Mouse (Mus musculus) MEL (cell line): Measurements from ENCODE around the gene Scrn1. TPM values are rescaled to one million over a fixed set of nuclear protein-coding genes. Genes with fewer than 3 reads are reported as not detected.

Source experiments
- DNase-seq: peaks from one replicate; pipeline ENCODE4 v3.0.0; 2011; ENCODE audit warnings: low read depth, low spot score
- H3K27ac ChIP-seq: 2 replicates; pipeline ENCODE4 v1.5.1; 2012; ENCODE audit warnings: low read depth, mild to moderate bottlenecking, control low read depth, low read length, moderate library complexity; ENCODE audit not compliant: control insufficient read depth
- H3K27me3 ChIP-seq, 2 experiments: fragments of 150-350 bp in 1 of 2; sonication (generic) in 1 of 2; 2 replicates each; pipeline ENCODE4 v1.6.1; 2012; ENCODE audit warnings: low read length in 2 of 2, mild to moderate bottlenecking in 2 of 2, improper control_type of control experiment in 1 of 2, moderate library complexity in 1 of 2; ENCODE audit not compliant: insufficient read depth in 2 of 2, control insufficient read depth in 1 of 2
- H3K36me3 ChIP-seq, 2 experiments: 2 replicates each; pipeline ENCODE4 v1.6.1; 2012 to 2014; ENCODE audit warnings: low read length in 2 of 2, improper control_type of control experiment in 1 of 2, inconsistent platforms in 1 of 2, mild to moderate bottlenecking in 1 of 2; ENCODE audit not compliant: insufficient read depth in 2 of 2, control insufficient read depth in 1 of 2
- H3K4me1 ChIP-seq, 2 experiments: fragments of 150-350 bp in 1 of 2; sonication (generic) in 1 of 2; 2 replicates each; pipeline ENCODE4 v1.6.1; 2012; ENCODE audit warnings: low read length in 2 of 2, improper control_type of control experiment in 1 of 2, mild to moderate bottlenecking in 1 of 2; ENCODE audit not compliant: insufficient read depth in 2 of 2, control insufficient read depth in 1 of 2
- H3K4me3 ChIP-seq, 2 experiments: fragments of 150-350 bp in 1 of 2; sonication (generic) in 1 of 2; 2 replicates each; pipeline ENCODE4 v1.5.1; 2012; ENCODE audit warnings: low read depth in 2 of 2, low read length in 2 of 2, mild to moderate bottlenecking in 2 of 2, moderate library complexity in 2 of 2, control low read depth in 1 of 2, improper control_type of control experiment in 1 of 2; ENCODE audit not compliant: control insufficient read depth in 1 of 2, insufficient read depth in 1 of 2
- H3K79me2 ChIP-seq: 2 replicates; pipeline ENCODE4 v1.6.1; 2012; ENCODE audit warnings: mild to moderate bottlenecking, low read length, moderate library complexity; ENCODE audit not compliant: control insufficient read depth, poor library complexity, insufficient read depth
- H3K9ac ChIP-seq: 2 replicates; pipeline ENCODE4 v1.6.1; 2012; ENCODE audit warnings: low read depth, mild to moderate bottlenecking, control low read depth, low read length, moderate library complexity; ENCODE audit not compliant: control insufficient read depth, poor library complexity, severe bottlenecking
- H3K9me3 ChIP-seq: fragments of 150-350 bp; sonication (generic); replicated peaks from 2 replicates; pipeline ENCODE4 v1.6.1; 2012; ENCODE audit warnings: mild to moderate bottlenecking, low read length, improper control_type of control experiment, moderate library complexity; ENCODE audit not compliant: insufficient read depth
- BHLHE40 ChIP-seq: IDR thresholded peaks from 2 replicates; pipeline ENCODE4 v1.6.1; 2012; ENCODE audit warnings: low read depth, mild to moderate bottlenecking, inconsistent platforms, low read length, improper control_type of control experiment, borderline replicate concordance
- CHD1 ChIP-seq: IDR thresholded peaks from 2 replicates; pipeline ENCODE4 v1.6.1; 2012; ENCODE audit warnings: low read depth, mild to moderate bottlenecking, inconsistent platforms, low read length, improper control_type of control experiment
- CHD2 ChIP-seq: IDR thresholded peaks from 2 replicates; pipeline ENCODE4 v1.6.1; 2011; ENCODE audit warnings: low read length, improper control_type of control experiment
- CTCF ChIP-seq, 3 experiments: IDR thresholded peaks in 2 of 3; conservative IDR thresholded peaks in 1 of 3; 2 replicates each; pipeline ENCODE4 v1.5.1; 2011 to 2012; ENCODE audit warnings: low read length in 3 of 3, low read depth in 2 of 3, mild to moderate bottlenecking in 2 of 3, improper control_type of control experiment in 1 of 3, inconsistent platforms in 1 of 3, mixed read lengths in 1 of 3, moderate library complexity in 1 of 3; ENCODE audit not compliant: control insufficient read depth in 1 of 3, insufficient read depth in 1 of 3, poor library complexity in 1 of 3, severe bottlenecking in 1 of 3
- ELF1 ChIP-seq: IDR thresholded peaks from 2 replicates; pipeline ENCODE4 v1.6.1; 2014; ENCODE audit warnings: low read depth, mild to moderate bottlenecking, inconsistent platforms, low read length, improper control_type of control experiment, moderate library complexity
- EP300 ChIP-seq, 2 experiments: IDR thresholded peaks; 2 replicates each; pipeline ENCODE4 v1.6.1; 2011; ENCODE audit warnings: improper control_type of control experiment in 2 of 2, low read length in 2 of 2, low read depth in 1 of 2, mild to moderate bottlenecking in 1 of 2
- ETS1 ChIP-seq: IDR thresholded peaks from 2 replicates; pipeline ENCODE4 v1.6.1; 2012; ENCODE audit warnings: low read depth, mild to moderate bottlenecking, inconsistent platforms, low read length, improper control_type of control experiment, moderate library complexity
- HCFC1 ChIP-seq: IDR thresholded peaks from 2 replicates; pipeline ENCODE4 v1.6.1; 2012; ENCODE audit warnings: low read depth, mild to moderate bottlenecking, inconsistent platforms, low read length, improper control_type of control experiment, moderate library complexity
- MAFK ChIP-seq: IDR thresholded peaks from 2 replicates; pipeline ENCODE4 v1.6.1; 2011; ENCODE audit warnings: low read depth, mild to moderate bottlenecking, low read length, improper control_type of control experiment, borderline replicate concordance
- MAZ ChIP-seq: IDR thresholded peaks from 2 replicates; pipeline ENCODE4 v1.6.1; 2012; ENCODE audit warnings: low read depth, mild to moderate bottlenecking, inconsistent platforms, low read length, improper control_type of control experiment
- MEF2A ChIP-seq: IDR thresholded peaks from 2 replicates; pipeline ENCODE4 v1.6.1; 2014; ENCODE audit warnings: low read depth, mild to moderate bottlenecking, inconsistent platforms, low read length, improper control_type of control experiment; ENCODE audit not compliant: poor library complexity, insufficient replicate concordance, severe bottlenecking; ENCODE audit errors: extremely low read depth
- MXI1 ChIP-seq: IDR thresholded peaks from 2 replicates; pipeline ENCODE4 v1.6.1; 2011; ENCODE audit warnings: mild to moderate bottlenecking, low read depth, low read length, improper control_type of control experiment
- MYC ChIP-seq: IDR thresholded peaks from 2 replicates; pipeline ENCODE4 v1.6.1; 2011; ENCODE audit warnings: low read depth, mild to moderate bottlenecking, low read length, improper control_type of control experiment, moderate library complexity
- NELFE ChIP-seq: IDR thresholded peaks from 2 replicates; pipeline ENCODE4 v1.6.1; 2011; ENCODE audit warnings: low read depth, low read length, improper control_type of control experiment
- POLR2A ChIP-seq, 2 experiments: IDR thresholded peaks; 2 replicates each; pipeline ENCODE4 v1.6.1; 2011 to 2012; ENCODE audit warnings: low read length in 2 of 2, mild to moderate bottlenecking in 2 of 2, control low read depth in 1 of 2, improper control_type of control experiment in 1 of 2, low read depth in 1 of 2, moderate library complexity in 1 of 2; ENCODE audit not compliant: control insufficient read depth in 1 of 2, insufficient read depth in 1 of 2, poor library complexity in 1 of 2
- SIN3A ChIP-seq: IDR thresholded peaks from 2 replicates; pipeline ENCODE4 v1.6.1; 2012; ENCODE audit warnings: low read length, improper control_type of control experiment, inconsistent platforms
- SMC3 ChIP-seq: IDR thresholded peaks from 2 replicates; pipeline ENCODE4 v1.6.1; 2011; ENCODE audit warnings: low read depth, low read length, improper control_type of control experiment
- TAL1 ChIP-seq: IDR thresholded peaks from 2 replicates; pipeline ENCODE4 v1.6.1; 2012; ENCODE audit warnings: mild to moderate bottlenecking, inconsistent platforms, low read length, moderate library complexity, mixed read lengths
- TBP ChIP-seq: IDR thresholded peaks from 2 replicates; pipeline ENCODE4 v1.8.0; 2011; ENCODE audit warnings: low read depth, low read length, improper control_type of control experiment
- UBTF ChIP-seq: IDR thresholded peaks from 2 replicates; pipeline ENCODE4 v1.6.1; 2012; ENCODE audit warnings: low read depth, mild to moderate bottlenecking, inconsistent platforms, low read length, improper control_type of control experiment, moderate library complexity, borderline replicate concordance; ENCODE audit not compliant: insufficient read depth
- ZC3H11A ChIP-seq: IDR thresholded peaks from 2 replicates; pipeline ENCODE4 v1.6.1; 2012; ENCODE audit warnings: low read depth, mild to moderate bottlenecking, inconsistent platforms, low read length, improper control_type of control experiment
- polyA plus RNA-seq, 2 experiments: library from polyadenylated mRNA; stranded (reverse) in 1 of 2; unstranded in 1 of 2; fragments of >175 nt in 1 of 2; fragments of >200 nt in 1 of 2; gene quantifications; 2 replicates each; pipeline versions ENCODE4 v1.2.1 to v1.2.4; 2012; ENCODE audit warnings: low replicate concordance in 2 of 2, low read depth in 1 of 2; ENCODE audit not compliant: insufficient read length in 2 of 2, insufficient read depth in 1 of 2, missing spikeins in 1 of 2
- total RNA-seq: library from RNA; depleted of rRNA; stranded (reverse); fragments of 300-350 nt; gene quantifications from 2 replicates; pipeline ENCODE4 v1.2.3, GENCODE M21; 2012

The Scrn1 gene
- total and polyA plus RNA-seq, 3 experiments: not detected

DNA sequence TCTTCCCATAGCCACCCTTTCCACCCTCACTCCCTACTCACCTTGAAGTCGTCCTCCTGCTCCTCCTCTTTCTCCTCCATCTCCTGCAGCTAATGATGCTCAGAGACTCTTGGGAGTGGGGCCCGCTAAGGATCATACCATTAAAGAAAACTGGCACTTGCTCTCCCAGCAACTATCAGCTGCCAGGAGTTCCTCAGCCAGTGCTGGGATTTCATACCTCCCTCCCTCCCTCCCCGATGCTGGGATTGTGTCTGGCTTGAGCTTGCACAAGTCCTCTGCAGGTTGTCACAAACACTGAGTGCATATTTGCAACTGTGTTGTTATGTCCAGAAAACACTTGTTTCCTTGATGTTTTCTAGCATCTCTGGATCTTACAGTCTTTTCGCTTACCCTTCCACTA lies 30.9 kb upstream of the Scrn1 start, which contains the start of gene Fkbp14:
Gene Fkbp14, minus strand, starts transcription at position 101 of the 400 bp plus-strand sequence.
- Histone ChIP-seq H3K27ac (no peak within 1 kb of the TSS), H3K4me1 (peaks cover 0 to 4% of the 10 kb centered on the region in 2 experiments; a peak in 1 of 4 replicates), H3K36me3 (peaks cover 0 to 3% of the 10 kb centered on the region in 2 experiments; a peak in 2 of 4 replicates), H3K79me2 (peaks cover 6% of the 10 kb centered on the region; the same call in 1 of the 2 replicates), H3K9ac (no peak within 1 kb of the TSS), H3K27me3 (no peaks in the 10 kb centered on the region), H3K9me3 (no peaks in the 10 kb centered on the region), H3K4me3 (no peak within 1 kb of the TSS)
- no peak for TF ChIP-seq ZC3H11A
- TF ChIP-seq MEF2A: no peak
- TF ChIP-seq MAZ: no peak
- TF ChIP-seq TBP: no peak
- TF ChIP-seq ETS1: no peak
- no peak for TF ChIP-seq CHD1
- TF ChIP-seq CHD2: no peak
- no peak for TF ChIP-seq MXI1
- TF ChIP-seq SMC3: no peak
- TF ChIP-seq BHLHE40: no peak
- TF ChIP-seq ELF1: no peak
- TF ChIP-seq TAL1: no peak
- TF ChIP-seq UBTF: no peak
- no peak for TF ChIP-seq HCFC1
- TF ChIP-seq CTCF (IDR thresholded peaks at IDR 0.05 in 2 of 3, conservative IDR thresholded peaks at IDR 0.05 in 1 of 3; ENCODE audit: control insufficient read depth in 1 of 3, insufficient read depth in 1 of 3, low read depth in 2 of 3, low read length in 3 of 3, poor library complexity in 1 of 3, severe bottlenecking in 1 of 3): no peak
- no peak for TF ChIP-seq MYC
- DNase-seq: no peak

DNA sequence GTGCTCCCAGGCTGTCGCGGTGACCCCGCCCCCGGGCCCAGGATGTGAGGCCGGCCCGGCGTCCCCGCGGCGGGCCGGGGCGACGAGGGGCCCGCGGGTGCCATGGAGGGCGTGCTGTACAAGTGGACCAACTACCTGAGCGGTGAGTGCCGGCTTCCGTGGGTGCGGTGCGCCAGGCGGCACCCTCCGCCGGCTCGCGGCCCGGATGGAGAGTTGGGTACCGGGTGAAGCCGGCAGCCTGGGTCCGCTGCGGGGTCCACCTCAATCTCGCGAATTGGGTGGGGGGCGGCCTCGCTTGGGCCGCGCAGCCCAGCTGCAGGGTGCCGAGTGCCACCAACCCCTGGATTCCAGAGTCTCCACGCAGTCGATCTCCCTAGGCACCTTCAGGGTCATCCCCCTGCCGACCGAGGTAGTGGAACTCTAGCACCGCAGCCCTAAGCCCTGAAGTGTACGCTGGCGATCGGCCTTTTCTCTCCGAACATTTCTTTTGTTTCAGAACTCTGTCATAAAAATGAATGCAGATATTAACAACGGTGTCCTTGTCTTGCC lies 29.1 kb upstream of the Scrn1 start:
- Histone ChIP-seq H3K9me3 (no peaks in the 10 kb centered on the region), H3K4me1 (peaks cover 0 to 8% of the 10 kb centered on the region in 2 experiments; a peak in 2 of 4 replicates), H3K27ac (no peak overlapping the region), H3K36me3 (peaks cover 0 to 6% of the 10 kb centered on the region in 2 experiments; a peak in 2 of 4 replicates), H3K79me2 (peaks cover 6% of the 10 kb centered on the region; the same call in 1 of the 2 replicates), H3K4me3 (peak overlapping the region; percentile 64 to 70), H3K27me3 (no peaks in the 10 kb centered on the region), H3K9ac (peak overlapping the region; percentile 85)
- peak; percentile 45 for DNase-seq
- TF ChIP-seq EP300 (IDR thresholded peaks at IDR 0.05; ENCODE audit: low read depth in 1 of 2, low read length in 2 of 2): no peak
- TF ChIP-seq MYC: 0 out of 2 replicates have a peak, but pooled peaks have one; percentile 3
- 0 out of 2 replicates have a peak, but pooled peaks have one; percentile 39 for TF ChIP-seq UBTF
- TF ChIP-seq MAZ: no peak
- TF ChIP-seq SIN3A: no peak; the same call in 1 of the 2 replicates
- no peak for TF ChIP-seq MEF2A
- TF ChIP-seq TBP: no peak
- no peak for TF ChIP-seq NELFE
- no peak for TF ChIP-seq ELF1
- no peak for TF ChIP-seq MAFK
- peak in 1 of 2 experiments; percentile 42; a peak in 1 of 4 replicates for TF ChIP-seq POLR2A (IDR thresholded peaks at IDR 0.05; ENCODE audit: control insufficient read depth in 1 of 2, insufficient read depth in 1 of 2, low read depth in 1 of 2, low read length in 2 of 2, poor library complexity in 1 of 2)
- TF ChIP-seq TAL1: no peak
